Mouse (Mus musculus) urinary bladder, postnatal 14 days (tissue): ENCODE measurements around the gene Pdia3.
"Not testable (repeated sequence)": the region's sequence is repeated elsewhere in the genome, so short reads cannot be mapped to it uniquely, and the experiment has no call there.

Experiments
- DNase-seq: peaks from one replicate; pipeline ENCODE4 v3.0.0; 2021; ENCODE audit warnings: low spot score

Pdia3 gene

GRCm38 (mm10) chr2:121443068-121443349, 29.4 kb downstream of the Pdia3 start:
- DNase-seq = no peak

DNA sequence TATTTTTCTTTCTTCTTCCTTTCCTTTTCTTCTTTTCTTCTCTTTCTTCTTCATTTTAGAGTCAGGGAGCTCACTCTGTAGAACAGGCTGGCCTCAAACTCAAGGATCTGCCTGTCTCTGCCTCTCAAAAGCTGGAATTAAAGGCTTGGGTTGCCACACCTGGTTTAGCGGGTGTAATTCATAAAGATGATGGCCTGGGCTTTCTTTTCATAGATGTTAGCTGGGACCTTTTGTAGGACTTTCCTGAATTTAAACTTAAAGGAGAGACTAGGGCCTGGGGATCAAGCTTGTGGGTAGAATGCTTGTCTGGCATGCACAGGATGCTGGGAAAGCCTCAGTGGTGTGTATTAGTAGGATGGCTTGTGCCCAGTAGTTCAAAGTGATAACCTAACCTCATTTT, 30.6 kb downstream of the Pdia3 start, which contains the start of gene Ell3:
Ell3 (minus strand) TSS at position 101 of the 400 bp plus-strand sequence.
- DNase-seq = no peak

DNA sequence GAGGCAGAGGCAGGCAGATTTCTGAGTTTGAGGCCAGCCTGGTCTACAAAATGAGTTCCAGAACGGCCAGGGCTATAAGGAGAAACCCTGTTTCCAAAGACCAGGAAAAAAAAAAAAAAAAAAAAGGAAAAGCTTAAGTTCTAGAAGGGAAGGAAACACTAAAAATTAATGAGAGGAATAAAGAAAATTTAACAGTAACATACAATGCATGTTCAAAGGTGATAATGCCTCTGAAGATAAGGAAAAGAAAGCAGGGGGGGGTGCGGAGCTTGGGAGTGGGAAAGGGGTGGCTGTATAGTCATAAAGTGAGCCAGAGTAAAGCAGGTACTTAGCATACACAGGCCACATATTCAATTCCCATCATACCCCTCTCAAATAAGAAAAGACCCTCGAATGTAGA, 31.5 kb downstream of the Pdia3 start:
- DNase-seq = no peak

DNA sequence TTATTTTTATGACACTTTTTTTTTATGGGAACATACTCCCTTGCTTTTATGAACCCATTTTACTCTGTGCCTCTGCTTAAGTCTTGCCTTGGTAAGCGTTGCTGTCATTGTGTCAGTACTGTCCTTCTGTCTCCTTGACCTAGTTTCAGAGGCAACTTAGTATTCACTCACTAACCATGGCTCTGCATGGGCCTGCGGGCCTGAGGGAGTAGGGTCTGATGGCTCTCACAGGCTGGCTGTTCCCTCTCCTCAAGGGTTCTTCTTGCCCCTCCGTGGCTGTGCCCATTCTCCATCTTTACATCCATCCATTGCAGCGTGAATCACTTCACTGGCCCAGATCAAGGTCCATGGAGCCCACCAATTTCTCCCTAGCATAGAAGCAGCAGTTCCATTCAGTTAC, 32.9 kb downstream of the Pdia3 start:
- no peak for DNase-seq

DNA sequence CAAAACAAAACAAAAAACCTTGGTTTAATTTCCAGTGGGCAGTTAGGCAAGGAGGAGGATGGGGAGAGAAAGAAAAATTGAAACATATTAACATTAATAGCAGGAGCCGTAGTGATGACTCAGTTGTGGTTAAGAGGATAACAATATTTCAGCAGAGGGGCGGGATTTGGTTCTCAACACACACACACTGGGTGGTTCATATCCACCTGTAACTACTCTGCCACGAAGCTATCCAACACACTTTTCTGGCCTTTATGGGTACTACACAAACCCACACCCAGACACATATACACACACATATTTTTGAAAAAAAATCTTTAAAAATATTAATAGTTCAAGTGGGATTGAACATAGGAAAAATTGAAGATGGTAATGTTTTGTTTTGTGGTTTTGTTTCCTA, 33.4 kb downstream of the Pdia3 start:
- no peak for DNase-seq

DNA sequence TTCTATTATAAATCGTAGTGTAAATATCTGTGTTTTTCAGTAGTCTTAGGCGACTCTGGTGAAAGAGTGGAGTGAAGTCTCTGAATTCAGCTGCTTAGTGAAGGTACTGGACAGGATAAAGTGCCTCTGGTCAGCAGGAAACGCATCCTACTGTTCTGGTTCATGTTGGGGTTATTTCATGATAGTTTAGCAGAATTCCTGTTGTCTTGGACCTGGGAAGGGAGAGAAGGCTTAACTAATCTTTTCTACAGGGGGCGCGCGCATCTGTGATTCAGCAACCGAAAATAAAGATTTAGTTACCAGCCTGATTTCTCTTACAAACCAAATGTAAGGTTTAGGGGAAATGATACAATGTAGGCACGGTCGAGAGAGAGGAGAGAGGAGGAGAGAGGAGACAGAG, 34.6 kb downstream of the Pdia3 start:
- DNase-seq = peak; percentile 52

GRCm38 (mm10) chr2:121448739-121449535, 35.4 kb downstream of the Pdia3 start, which contains the start of gene Serf2:
Serf2 (plus strand) TSS chr2:121449195.
- peak; percentile 100 for DNase-seq

DNA sequence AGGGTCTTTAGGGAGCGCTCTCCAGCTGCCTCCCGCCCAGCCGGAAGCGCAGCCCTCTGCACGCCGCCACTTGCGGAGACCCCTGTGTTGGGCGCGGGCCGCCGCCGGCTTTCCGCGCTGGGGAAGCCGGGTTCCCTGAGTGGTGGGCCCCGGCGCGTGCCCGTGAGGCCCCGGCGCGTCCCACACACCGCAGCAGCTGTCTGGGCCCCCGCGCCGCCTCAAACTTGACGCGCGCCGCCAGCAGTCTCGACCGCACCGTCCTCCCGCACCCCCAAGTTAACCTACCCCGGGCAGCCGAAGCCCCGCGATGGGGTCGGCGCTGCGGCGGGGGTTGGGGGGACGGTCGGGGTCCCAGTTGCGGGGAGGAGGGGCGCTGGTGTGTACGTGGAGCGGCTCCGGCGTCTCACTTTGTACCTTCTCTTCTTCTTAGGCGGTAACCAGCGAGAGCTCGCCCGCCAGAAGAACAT, 36.0 kb downstream of the Pdia3 start:
- DNase-seq = peak; percentile 36

DNA sequence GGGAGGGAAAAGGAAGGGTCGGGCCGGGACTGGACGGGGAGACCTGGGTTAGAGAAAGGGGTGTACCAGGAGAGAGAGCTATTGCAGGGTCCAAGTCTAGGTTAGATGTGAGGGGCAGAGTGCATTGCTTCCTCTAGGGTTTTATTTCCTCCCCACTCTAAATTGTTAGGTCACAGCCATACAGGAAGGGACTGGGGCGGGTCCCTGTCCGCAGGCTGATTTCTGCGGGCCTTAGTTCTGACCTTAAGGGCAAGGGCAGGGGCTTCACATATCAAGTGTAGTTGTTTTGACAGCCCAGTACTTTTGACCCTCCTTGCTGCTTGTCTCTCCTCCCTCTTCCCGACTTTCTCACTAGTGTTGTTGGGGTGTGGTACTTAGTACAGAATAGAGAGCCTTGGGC, 36.5 kb downstream of the Pdia3 start:
- DNase-seq = no peak

DNA sequence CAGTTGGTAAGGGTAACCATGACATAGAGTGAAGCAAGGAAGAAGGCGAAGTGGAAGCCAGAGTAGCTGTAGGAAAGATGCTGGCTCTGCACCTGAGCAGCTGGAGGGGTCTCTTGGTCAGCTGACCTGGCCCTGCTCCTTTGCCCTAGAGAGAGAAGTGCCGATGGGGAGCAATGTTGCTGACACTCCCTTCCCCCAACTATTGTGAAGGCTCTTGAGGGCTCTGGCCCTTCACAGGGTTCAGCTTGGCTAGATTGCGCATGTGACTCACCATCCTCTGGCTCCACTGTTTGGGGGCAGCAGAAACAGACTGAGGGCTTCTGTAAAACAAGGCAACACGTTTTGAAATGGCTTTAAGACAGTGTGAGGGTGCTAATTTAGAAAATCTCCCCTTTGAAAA, 38.8 kb downstream of the Pdia3 start:
- no peak for DNase-seq

GRCm38 (mm10) chr2:121452990-121453389, 39.4 kb downstream of the Pdia3 start, which contains the start of gene Hypk:
Hypk (plus strand) TSS chr2:121453290.
- DNase-seq = no peak

DNA sequence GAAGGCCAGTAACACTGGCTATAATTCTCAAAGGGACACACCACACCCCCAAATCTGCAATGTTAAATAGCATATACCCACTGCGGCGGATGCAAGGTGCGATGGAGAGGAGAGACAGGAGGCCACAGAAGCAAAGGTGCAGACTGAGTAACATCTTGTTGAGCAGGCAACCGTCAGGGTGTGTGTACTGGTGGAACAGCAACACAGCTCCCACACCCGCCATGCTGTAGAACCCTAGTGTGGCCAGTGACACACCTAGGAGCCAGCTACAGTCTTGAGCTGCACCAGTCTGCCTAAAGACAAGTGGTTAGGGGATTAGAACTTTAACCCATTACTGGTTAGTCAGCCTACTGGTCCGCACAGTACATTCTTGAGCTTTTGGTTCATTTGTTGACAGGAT, 40.3 kb downstream of the Pdia3 start:
- DNase-seq = no peak

DNA sequence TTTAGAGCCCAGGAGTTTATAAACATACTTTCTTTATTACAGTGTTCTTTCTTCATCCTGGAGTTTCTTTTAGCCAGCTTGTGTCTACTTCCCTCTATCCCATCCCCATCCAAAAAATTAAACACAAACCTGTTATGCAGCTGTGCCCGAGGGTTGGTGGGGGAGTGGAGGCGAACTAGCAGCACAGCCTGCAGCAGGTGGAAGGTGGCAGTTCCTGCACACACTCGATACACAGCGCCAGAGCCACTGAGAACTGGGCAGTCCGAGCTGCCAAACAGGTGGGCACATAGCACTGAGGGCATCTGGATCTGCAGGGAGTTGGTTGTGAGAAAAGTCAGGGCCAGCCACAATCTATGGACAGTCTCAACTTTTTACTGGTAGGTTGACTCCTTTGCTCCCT, 42.0 kb downstream of the Pdia3 start:
- DNase-seq = no peak

- peak; percentile 89 for DNase-seq
Observed at GRCm38 (mm10) chr2:121456692-121457642, 43.4 kb downstream of the Pdia3 start, which contains the start of gene Serinc4. Serinc4 (minus strand) TSS chr2:121456781.

GRCm38 (mm10) chr2:121460071-121460470, 46.5 kb downstream of the Pdia3 start:
- no peak for DNase-seq

- DNase-seq = not testable (repeated sequence)
Observed at GRCm38 (mm10) chr2:121468982-121469381, 55.4 kb downstream of the Pdia3 start.

- DNase-seq = not testable (repeated sequence)
Observed at GRCm38 (mm10) chr2:121472783-121473182, 59.2 kb downstream of the Pdia3 start.

GRCm38 (mm10) chr2:121473301-121474179, 60.0 kb downstream of the Pdia3 start, which contains the start of gene Mfap1b:
Mfap1b (minus strand) TSS chr2:121474067.
- DNase-seq = peak; percentile 81

GRCm38 (mm10) chr2:121474180-121474535, 60.6 kb downstream of the Pdia3 start:
- DNase-seq = no peak

DNA sequence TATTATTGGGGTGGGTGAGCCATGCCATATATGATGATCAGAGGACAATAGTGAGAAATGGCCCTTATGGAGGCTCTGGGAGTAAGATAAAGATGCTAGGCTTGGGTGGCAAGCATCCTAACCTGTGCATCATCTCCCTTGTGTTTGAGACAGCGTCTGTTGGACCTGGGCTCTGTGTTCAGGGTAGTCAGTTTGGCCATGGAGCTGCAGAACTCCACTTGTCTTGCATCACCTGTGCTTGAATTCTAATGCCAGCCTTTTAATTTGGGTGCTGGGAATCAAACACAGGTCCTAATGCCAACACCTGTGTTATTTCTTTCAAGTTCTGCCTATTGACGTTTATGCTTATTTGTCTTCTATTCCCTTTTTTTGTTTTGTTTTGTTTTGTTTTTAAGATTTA, 61.7 kb downstream of the Pdia3 start:
- not testable (repeated sequence) for DNase-seq

GRCm38 (mm10) chr2:121477491-121478266, 64.1 kb downstream of the Pdia3 start:
- DNase-seq = no peak
